Mouse (Mus musculus): ENCODE measurements around the gene Fmo1. TPM values are rescaled to one million over a fixed set of nuclear protein-coding genes. Genes with fewer than 3 reads are reported as not detected.
A peak's percentile ranks its signal among the peaks of the same experiment; 100 is the strongest.

Gene Fmo1
- polyA plus RNA-seq, 1 experiment, result 25.3 TPM

DNA sequence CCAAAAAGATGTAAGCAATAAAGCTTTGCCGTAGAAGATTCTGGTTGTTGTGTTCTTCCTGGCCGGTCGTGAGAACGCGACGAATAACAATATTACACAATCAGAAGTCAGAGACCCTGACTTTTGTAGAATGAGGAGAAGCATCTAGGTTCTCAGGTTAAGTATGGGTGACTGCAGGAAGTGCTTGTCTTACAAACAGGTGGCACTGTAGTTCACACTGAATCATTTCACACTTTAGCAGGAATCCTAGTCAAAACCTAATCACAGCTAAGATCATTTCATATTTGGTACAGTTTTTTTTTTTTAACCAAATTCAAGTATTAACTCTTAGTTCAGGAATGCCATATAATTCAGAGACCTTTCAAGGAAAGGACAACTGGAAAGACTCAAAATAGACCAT is 18.9 kb downstream of the Fmo1 start:
- TF ChIP-seq POLR2A (IDR thresholded peaks at IDR 0.05; ENCODE audit: extremely low read depth, insufficient read depth, low read length), result no peak
- H3K4me3 ChIP-seq (ENCODE audit: insufficient read depth, low read length), result no peak overlapping the region

DNA sequence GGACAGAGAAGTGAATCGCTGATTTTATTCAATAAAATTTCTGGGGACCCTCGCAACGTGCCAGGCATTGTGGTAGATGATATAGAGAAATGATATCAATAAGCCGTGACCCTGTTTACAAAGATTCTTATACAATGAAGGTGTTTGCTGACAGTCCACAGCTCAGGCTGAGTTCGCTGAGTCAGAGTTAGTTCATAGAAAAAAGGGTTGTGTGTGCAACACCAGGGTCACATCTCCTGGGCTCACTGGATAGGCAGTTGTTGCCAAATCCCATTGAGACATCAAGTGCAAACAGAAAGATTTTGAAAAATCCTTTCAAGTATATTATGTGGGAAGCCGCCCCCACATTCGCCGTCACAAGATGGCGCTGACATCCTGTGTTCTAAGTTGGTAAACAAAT is 26.2 kb downstream of the Fmo1 start:
- TF ChIP-seq CTCF (IDR thresholded peaks at IDR 0.05; ENCODE audit: extremely low read depth, insufficient read depth, low read length), result no peak
- TF ChIP-seq POLR2A (IDR thresholded peaks at IDR 0.05; ENCODE audit: extremely low read depth, insufficient read depth, low read length), result no peak
- H3K4me3 ChIP-seq (ENCODE audit: insufficient read depth, low read length), result no peak overlapping the region
- H3K27ac ChIP-seq (ENCODE audit: insufficient read depth, low read length), result no peak overlapping the region
- no peaks in the 10 kb centered on the region for H3K4me1 ChIP-seq (ENCODE audit: control insufficient read depth, insufficient read depth, low read length)

More for the DNA sequence above, 18.9 kb downstream of the Fmo1 start:
- H3K27ac ChIP-seq (ENCODE audit: insufficient read depth, low read length), result no peak overlapping the region
- H3K4me1 ChIP-seq (ENCODE audit: control insufficient read depth, insufficient read depth, low read length), result no peaks in the 10 kb centered on the region

DNA sequence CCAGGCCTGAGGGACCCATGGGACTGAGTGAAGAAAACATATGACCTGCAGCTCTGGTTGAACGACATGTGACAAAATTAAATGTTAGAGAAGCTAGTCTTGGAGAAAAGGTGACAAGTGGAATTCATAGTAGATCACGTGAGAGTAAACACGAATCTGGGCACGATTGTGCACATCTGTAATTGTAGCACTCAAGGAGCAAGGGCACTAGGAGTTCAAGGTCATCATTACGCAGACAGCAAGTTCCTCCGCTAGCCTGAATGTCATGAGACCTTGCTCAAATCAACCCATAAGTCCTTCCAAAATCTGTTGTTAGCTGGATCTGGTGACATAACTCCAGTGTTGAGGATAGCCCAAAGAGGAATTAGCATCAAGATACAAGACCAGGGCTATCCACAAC is 27.4 kb downstream of the Fmo1 start:
- Histone ChIP-seq H3K4me1 (ENCODE audit: control insufficient read depth, insufficient read depth, low read length) (no peaks in the 10 kb centered on the region), H3K4me3 (ENCODE audit: insufficient read depth, low read length) (no peak overlapping the region), H3K27ac (ENCODE audit: insufficient read depth, low read length) (no peak overlapping the region)
- TF ChIP-seq POLR2A (IDR thresholded peaks at IDR 0.05; ENCODE audit: extremely low read depth, insufficient read depth, low read length), result no peak
- TF ChIP-seq CTCF (IDR thresholded peaks at IDR 0.05; ENCODE audit: extremely low read depth, insufficient read depth, low read length), result no peak

DNA sequence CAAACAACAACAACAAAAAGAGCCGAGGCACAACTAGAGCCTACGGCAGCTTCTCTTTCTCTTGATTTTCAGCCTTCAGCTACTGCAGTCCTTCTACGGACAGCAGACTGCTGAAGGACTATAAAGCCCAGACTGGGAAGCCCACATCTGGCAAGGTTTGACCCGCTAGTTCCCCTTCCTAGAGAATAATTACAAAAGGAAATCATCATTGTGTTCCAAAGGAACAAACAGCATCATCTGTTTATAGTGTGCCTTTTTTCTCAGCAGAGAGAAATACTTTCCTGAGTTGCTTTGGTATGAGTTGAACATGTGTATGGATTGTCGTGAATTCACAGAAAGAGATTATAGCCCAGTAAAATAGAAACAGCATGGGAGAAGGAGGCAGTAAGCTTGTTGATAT is 32.1 kb downstream of the Fmo1 start:
- H3K4me1 ChIP-seq (ENCODE audit: control insufficient read depth, insufficient read depth, low read length), result no peaks in the 10 kb centered on the region
- no peak for TF ChIP-seq POLR2A (IDR thresholded peaks at IDR 0.05; ENCODE audit: extremely low read depth, insufficient read depth, low read length)
- no peak for TF ChIP-seq CTCF (IDR thresholded peaks at IDR 0.05; ENCODE audit: extremely low read depth, insufficient read depth, low read length)
- H3K27ac ChIP-seq (ENCODE audit: insufficient read depth, low read length), result no peak overlapping the region
- H3K4me3 ChIP-seq (ENCODE audit: insufficient read depth, low read length), result no peak overlapping the region

DNA sequence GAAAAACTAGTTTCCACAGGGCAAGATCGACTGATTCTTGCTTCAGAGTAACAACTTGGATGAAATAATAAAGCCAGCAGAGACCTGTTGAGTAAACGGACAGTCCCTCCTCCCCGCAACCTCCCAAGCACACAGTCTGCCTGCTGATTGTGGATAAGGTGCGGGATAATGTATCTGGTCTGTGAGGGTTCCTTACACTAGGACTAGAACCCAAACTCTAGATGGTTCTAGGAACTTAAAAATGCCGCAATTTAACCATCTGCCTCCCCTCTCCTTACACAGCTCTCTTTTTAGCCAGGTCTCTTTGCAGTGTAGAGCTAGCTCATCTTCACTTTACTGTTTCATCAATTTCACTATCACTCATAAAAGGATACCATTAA is 33.8 kb downstream of the Fmo1 start:
- Histone ChIP-seq H3K4me3 (ENCODE audit: insufficient read depth, low read length) (no peak overlapping the region), H3K4me1 (ENCODE audit: control insufficient read depth, insufficient read depth, low read length) (no peaks in the 10 kb centered on the region), H3K27ac (ENCODE audit: insufficient read depth, low read length) (no peak overlapping the region)
- no peak for TF ChIP-seq CTCF (IDR thresholded peaks at IDR 0.05; ENCODE audit: extremely low read depth, insufficient read depth, low read length)

DNA sequence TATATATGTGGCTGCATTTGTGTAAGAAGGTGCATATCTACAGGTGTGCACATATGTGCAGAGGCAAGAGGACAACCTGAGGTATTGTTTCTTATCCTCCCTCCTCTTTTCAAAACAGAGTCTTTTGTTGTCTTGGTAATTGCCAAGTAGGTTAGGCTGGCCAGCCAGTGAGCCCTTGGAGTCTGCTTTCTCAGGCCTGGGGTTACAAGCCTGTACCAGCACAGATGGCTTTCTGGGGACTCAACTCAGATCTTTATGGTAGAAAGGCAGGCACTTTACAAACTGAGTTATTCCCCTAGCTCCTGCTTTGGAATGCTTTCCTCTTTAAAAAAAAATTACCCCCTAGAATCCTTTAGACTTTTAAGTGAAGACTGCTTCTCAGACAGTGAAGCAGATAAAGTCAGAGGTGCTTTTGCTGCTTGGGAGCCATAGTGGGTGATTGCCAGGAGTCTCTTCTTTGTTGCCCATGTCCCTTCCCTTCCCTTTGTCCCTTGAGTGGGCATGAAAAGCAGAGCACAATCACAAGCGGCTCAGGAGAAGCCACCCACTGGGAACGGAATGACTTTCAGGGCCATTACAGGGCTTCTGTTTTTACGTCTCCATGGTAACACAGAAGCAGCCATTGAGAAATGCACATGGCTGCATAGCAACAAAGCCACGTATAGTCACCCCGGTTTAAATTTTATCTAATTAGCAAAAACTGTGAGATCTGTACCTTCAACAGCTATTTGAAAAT is 34.4 kb downstream of the Fmo1 start:
- no peaks in the 10 kb centered on the region for H3K4me1 ChIP-seq (ENCODE audit: control insufficient read depth, insufficient read depth, low read length)
- no peak overlapping the region for H3K4me3 ChIP-seq (ENCODE audit: insufficient read depth, low read length)
- H3K27ac ChIP-seq (ENCODE audit: insufficient read depth, low read length), result no peak overlapping the region
- TF ChIP-seq CTCF (IDR thresholded peaks at IDR 0.05; ENCODE audit: extremely low read depth, insufficient read depth, low read length) (no peak), POLR2A (IDR thresholded peaks at IDR 0.05; ENCODE audit: extremely low read depth, insufficient read depth, low read length) (no peak)

DNA sequence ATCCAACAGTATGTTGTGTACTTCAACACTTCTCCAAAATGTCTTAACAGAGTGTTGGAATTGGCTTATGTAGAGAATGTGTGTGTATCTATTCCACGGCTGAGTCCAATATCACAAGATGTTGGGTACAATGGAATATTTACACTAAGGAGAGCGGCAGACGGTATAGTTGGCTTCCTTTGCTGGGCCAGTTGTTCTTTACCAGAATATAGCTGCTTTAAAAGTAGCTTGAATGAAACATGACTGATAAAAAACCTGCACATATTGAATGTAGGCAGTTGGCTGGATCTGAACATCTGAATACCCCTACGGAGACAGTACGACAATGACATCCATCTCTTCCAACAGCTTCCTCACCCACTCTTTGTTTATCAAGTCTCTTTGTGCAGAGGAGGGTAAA is 47.1 kb downstream of the Fmo1 start:
- no peak for TF ChIP-seq POLR2A (IDR thresholded peaks at IDR 0.05; ENCODE audit: extremely low read depth, insufficient read depth, low read length)
- Histone ChIP-seq H3K4me1 (ENCODE audit: control insufficient read depth, insufficient read depth, low read length) (no peaks in the 10 kb centered on the region), H3K27ac (ENCODE audit: insufficient read depth, low read length) (no peak overlapping the region), H3K4me3 (ENCODE audit: insufficient read depth, low read length) (no peak overlapping the region)

DNA sequence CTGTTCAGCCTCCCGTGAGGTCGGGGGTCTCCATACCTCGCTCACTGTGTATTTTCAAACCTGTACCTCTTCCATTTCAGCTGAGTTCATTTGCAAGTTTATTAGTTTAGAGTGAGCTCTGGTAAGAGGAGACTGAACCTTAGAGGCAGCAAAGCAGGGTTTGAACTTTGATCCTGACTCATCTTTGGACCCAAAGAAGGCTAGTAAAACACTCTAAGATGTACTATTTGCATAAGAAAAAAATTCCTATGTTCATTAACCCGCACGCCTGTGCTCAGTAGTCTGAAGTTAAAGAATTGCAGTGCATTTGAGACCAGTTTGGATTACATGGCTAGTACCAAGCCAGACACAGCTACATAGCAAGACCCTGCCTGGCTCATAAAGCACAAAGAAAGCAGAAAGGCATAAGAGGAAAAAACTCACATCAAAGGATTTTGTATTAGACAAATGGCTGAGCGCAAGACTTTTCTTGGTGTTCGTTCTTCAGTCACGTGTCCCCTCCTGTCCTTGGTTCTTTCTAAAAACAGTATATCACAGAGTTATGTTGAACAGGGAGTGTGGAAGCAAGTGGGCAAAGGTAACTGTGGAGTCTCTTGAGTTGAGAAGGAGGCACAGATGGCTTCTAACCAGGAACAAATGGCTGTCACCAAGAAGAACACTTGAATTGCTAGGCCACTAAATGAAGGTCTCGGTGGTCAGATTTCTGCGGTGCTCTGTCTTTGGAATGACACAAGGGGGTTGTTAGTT is 50.9 kb downstream of the Fmo1 start:
- Histone ChIP-seq H3K27ac (ENCODE audit: insufficient read depth, low read length) (no peak overlapping the region), H3K4me1 (ENCODE audit: control insufficient read depth, insufficient read depth, low read length) (no peaks in the 10 kb centered on the region), H3K4me3 (ENCODE audit: insufficient read depth, low read length) (no peak overlapping the region)
- TF ChIP-seq POLR2A (IDR thresholded peaks at IDR 0.05; ENCODE audit: extremely low read depth, insufficient read depth, low read length) (no peak), CTCF (IDR thresholded peaks at IDR 0.05; ENCODE audit: extremely low read depth, insufficient read depth, low read length) (no peak)

DNA sequence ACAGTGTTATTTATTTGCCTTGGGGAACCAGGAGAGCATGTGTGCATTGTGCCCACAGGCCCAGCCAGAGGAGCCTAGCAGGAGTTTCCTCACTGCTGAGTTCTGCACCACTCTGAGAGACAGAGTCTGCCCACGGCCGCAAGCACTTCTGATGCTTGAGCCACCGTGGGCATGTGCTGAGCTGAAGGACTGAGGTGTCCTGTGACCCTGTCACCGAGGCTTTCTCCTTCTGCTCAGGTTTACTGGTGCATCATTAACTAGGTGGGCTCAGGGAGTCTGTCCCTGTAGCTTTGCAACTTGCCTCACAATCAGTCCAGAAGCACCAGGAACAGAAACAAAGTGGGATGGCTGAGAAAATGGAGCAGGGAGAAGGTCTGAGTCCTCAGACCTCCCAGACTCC is 51.5 kb downstream of the Fmo1 start:
- Histone ChIP-seq H3K4me3 (ENCODE audit: insufficient read depth, low read length) (no peak overlapping the region), H3K27ac (ENCODE audit: insufficient read depth, low read length) (no peak overlapping the region), H3K4me1 (ENCODE audit: control insufficient read depth, insufficient read depth, low read length) (no peaks in the 10 kb centered on the region)
- TF ChIP-seq CTCF (IDR thresholded peaks at IDR 0.05; ENCODE audit: extremely low read depth, insufficient read depth, low read length), result no peak
- TF ChIP-seq POLR2A (IDR thresholded peaks at IDR 0.05; ENCODE audit: extremely low read depth, insufficient read depth, low read length), result no peak

DNA sequence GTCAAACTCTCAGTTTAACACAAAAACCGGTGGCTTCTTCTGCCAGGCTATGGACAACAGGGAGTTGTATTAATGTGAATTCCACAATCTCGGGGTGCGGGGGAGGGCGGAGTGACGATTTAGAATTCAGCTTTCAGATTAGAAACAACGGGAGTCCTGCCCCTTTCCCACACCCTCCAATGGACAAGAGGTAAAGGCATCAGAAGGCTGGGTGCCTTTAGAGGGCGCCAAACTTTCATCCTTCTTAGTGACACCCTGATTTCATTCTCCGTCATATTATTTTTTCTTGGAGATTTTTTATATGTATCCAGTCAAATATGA is 52.6 kb downstream of the Fmo1 start, which contains the start of gene Fmo4:
Gene Fmo4 (minus strand): TSS at position 137 of the 321 bp plus-strand sequence.
- H3K4me1 ChIP-seq (ENCODE audit: control insufficient read depth, insufficient read depth, low read length), result no peaks in the 10 kb centered on the region
- no peak within 1 kb of the TSS for H3K4me3 ChIP-seq (ENCODE audit: insufficient read depth, low read length)
- H3K27ac ChIP-seq (ENCODE audit: insufficient read depth, low read length), result no peak within 1 kb of the TSS
- TF ChIP-seq POLR2A (IDR thresholded peaks at IDR 0.05; ENCODE audit: extremely low read depth, insufficient read depth, low read length) (no peak), CTCF (IDR thresholded peaks at IDR 0.05; ENCODE audit: extremely low read depth, insufficient read depth, low read length) (peak; percentile 36; the same call in 1 of the 2 replicates)
